16 mouse cellular contexts compared by ENCODE assay signal in the genomic region with DNA sequence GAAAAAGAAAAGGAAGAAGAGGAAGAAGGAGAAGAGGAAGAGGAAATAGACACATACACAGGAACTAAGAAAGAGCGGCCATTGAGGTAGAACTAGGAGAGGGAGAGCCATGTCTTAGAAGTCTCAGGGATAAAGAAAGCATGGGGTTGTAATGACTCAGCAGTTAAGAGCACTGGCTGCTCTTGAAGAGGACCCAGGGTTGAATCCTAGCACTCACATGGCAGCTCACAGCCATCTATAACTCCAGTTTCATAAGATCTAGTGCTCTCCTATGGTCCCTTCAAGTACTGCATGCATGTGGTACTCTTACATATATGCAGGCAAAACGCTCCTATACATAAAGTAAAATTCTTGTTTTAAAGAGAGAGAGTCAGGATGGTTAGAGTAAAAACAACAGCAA. TPM values are rescaled to one million over a fixed set of nuclear protein-coding genes. Genes with fewer than 3 reads are reported as not detected.
DNase-seq lines count a peak whose midpoint lies in the region; TF ChIP-seq lines count a peak whose summit lies in the region.
"Had no signal": no experiment of that assay in that cellular context is flagged by ENCODE, and none has a peak within 500 bp of the region (broad histone marks: within the 10 kb centered on the region; RNA-seq: fewer than 3 reads in every experiment).

No protein-coding gene starts in this region.

- H3K27ac ChIP-seq in layer of hippocampus, adult 2 months = no peak overlapping the region
- H3K27ac ChIP-seq: forebrain, embryonic 10.5 days; heart, embryonic 10.5 days; limb, embryonic 15.5 days; liver, embryonic 15.5 days had no signal

- H3K4me3 ChIP-seq in layer of hippocampus, adult 2 months = no peak overlapping the region
- H3K4me3 ChIP-seq: forebrain, embryonic 10.5 days; liver, embryonic 15.5 days had no signal

- no peak for DNase-seq in layer of hippocampus, adult 2 months (ENCODE audit: low spot score in 2 of 2)
- DNase-seq in layer of hippocampus, adult 11-12 months (ENCODE audit: low spot score) = no peak
- DNase-seq in 3T3-L1 (ENCODE audit: low read depth, low spot score) = peak; percentile 9
- peak; percentile 42 for DNase-seq in 416B (ENCODE audit: low read depth)
- peak; percentile 35 for DNase-seq in induced T-regulatory cell, adult 2 months (ENCODE audit: low read depth)
- no peak for DNase-seq in Muller cell, postnatal 12 days (ENCODE audit: inconsistent ontology term)
- no peak for DNase-seq in embryo, embryonic 10 days (ENCODE audit: low spot score)
- no peak for DNase-seq in adrenal gland, postnatal 25 days
- DNase-seq: adrenal gland, postnatal 36 days; gastrocnemius, postnatal 36 days; layer of hippocampus, postnatal 36 days; right cerebral cortex, postnatal 4 days had no signal

- TF ChIP-seq CTCF in layer of hippocampus, adult 2 months (conservative IDR thresholded peaks at IDR 0.05) = peak; percentile 46

RNA-seq across cellular contexts. Expression of gene Idnk, which starts 1.4 kb away (rescaled TPM):
- total RNA-seq in layer of hippocampus, adult 2 months (2021) = 10 to 100 TPM; 28.4 to 34.9 TPM
- 45.4 and 55.2 TPM in 2 replicates for total RNA-seq in adrenal gland, postnatal 25 days (2021)

RNA-seq across cellular contexts. Expression of gene Hnrnpa0, which starts 27.7 kb away (rescaled TPM):
- 100 to 1,000 TPM; 120 to 122 TPM for total RNA-seq in layer of hippocampus, adult 2 months (2021)
- total RNA-seq in adrenal gland, postnatal 25 days (2021) = 115 and 127 TPM in 2 replicates

RNA-seq across cellular contexts. Expression of gene Klhl3, which starts 42.6 kb away (rescaled TPM):
- total RNA-seq in layer of hippocampus, adult 2 months (2021) = 10 to 100 TPM; 48.3 to 48.4 TPM
- 1.5 and 3.2 TPM in 2 replicates for total RNA-seq in adrenal gland, postnatal 25 days (2021)

RNA-seq across cellular contexts. Expression of gene Ubqln1, which starts 59.4 kb away (rescaled TPM):
- 100 to 1,000 TPM; 139 to 143 TPM for total RNA-seq in layer of hippocampus, adult 2 months (2021)
- total RNA-seq in adrenal gland, postnatal 25 days (2021) = 118 and 136 TPM in 2 replicates

Comparison
In these comparisons a context has a peak if more than half of its experiments do, and no peak if none do; other contexts are left out.
1. DNase-seq: peak in 3T3-L1 (single experiment), 416B (single experiment) and induced T-regulatory cell, adult 2 months (single experiment); none in layer of hippocampus, adult 2 months (0 of 2), layer of hippocampus, adult 11-12 months (single experiment), Muller cell, postnatal 12 days (single experiment), embryo, embryonic 10 days (single experiment) and adrenal gland, postnatal 25 days (single experiment).
2. RNA of gene Klhl3, which starts 42.6 kb away (total RNA-seq): 48.3 to 48.4 TPM in layer of hippocampus, adult 2 months; 1.5 to 3.2 TPM in adrenal gland, postnatal 25 days; every median in the first group is over 10 times any median in the second.